Mouse (Mus musculus) MEL (cell line): ENCODE measurements at regions not wholly inside any gene's neighbourhood (a gene's known extent, or its start where the extent isn't known, plus 50 kb on each side); places are given as distances from the start of the nearest gene placed in this dataset.

Experiments
- DNase-seq: peaks from one replicate; pipeline ENCODE4 v3.0.0; 2011; ENCODE audit warnings: low read depth, low spot score
- H3K27ac ChIP-seq: 2 replicates; pipeline ENCODE4 v1.5.1; 2012; ENCODE audit warnings: low read depth, mild to moderate bottlenecking, control low read depth, low read length, moderate library complexity; ENCODE audit not compliant: control insufficient read depth
- H3K27me3 ChIP-seq, 2 experiments: fragments of 150-350 bp in 1 of 2; sonication (generic) in 1 of 2; 2 replicates each; pipeline ENCODE4 v1.6.1; 2012; ENCODE audit warnings: low read length in 2 of 2, mild to moderate bottlenecking in 2 of 2, improper control_type of control experiment in 1 of 2, moderate library complexity in 1 of 2; ENCODE audit not compliant: insufficient read depth in 2 of 2, control insufficient read depth in 1 of 2
- H3K36me3 ChIP-seq, 2 experiments: 2 replicates each; pipeline ENCODE4 v1.6.1; 2012 to 2014; ENCODE audit warnings: low read length in 2 of 2, improper control_type of control experiment in 1 of 2, inconsistent platforms in 1 of 2, mild to moderate bottlenecking in 1 of 2; ENCODE audit not compliant: insufficient read depth in 2 of 2, control insufficient read depth in 1 of 2
- H3K4me1 ChIP-seq, 2 experiments: fragments of 150-350 bp in 1 of 2; sonication (generic) in 1 of 2; 2 replicates each; pipeline ENCODE4 v1.6.1; 2012; ENCODE audit warnings: low read length in 2 of 2, improper control_type of control experiment in 1 of 2, mild to moderate bottlenecking in 1 of 2; ENCODE audit not compliant: insufficient read depth in 2 of 2, control insufficient read depth in 1 of 2
- H3K4me3 ChIP-seq, 2 experiments: fragments of 150-350 bp in 1 of 2; sonication (generic) in 1 of 2; 2 replicates each; pipeline ENCODE4 v1.5.1; 2012; ENCODE audit warnings: low read depth in 2 of 2, low read length in 2 of 2, mild to moderate bottlenecking in 2 of 2, moderate library complexity in 2 of 2, control low read depth in 1 of 2, improper control_type of control experiment in 1 of 2; ENCODE audit not compliant: control insufficient read depth in 1 of 2, insufficient read depth in 1 of 2
- H3K79me2 ChIP-seq: 2 replicates; pipeline ENCODE4 v1.6.1; 2012; ENCODE audit warnings: mild to moderate bottlenecking, low read length, moderate library complexity; ENCODE audit not compliant: control insufficient read depth, poor library complexity, insufficient read depth
- H3K9ac ChIP-seq: 2 replicates; pipeline ENCODE4 v1.6.1; 2012; ENCODE audit warnings: low read depth, mild to moderate bottlenecking, control low read depth, low read length, moderate library complexity; ENCODE audit not compliant: control insufficient read depth, poor library complexity, severe bottlenecking
- H3K9me3 ChIP-seq: fragments of 150-350 bp; sonication (generic); replicated peaks from 2 replicates; pipeline ENCODE4 v1.6.1; 2012; ENCODE audit warnings: mild to moderate bottlenecking, low read length, improper control_type of control experiment, moderate library complexity; ENCODE audit not compliant: insufficient read depth
- BHLHE40 ChIP-seq: IDR thresholded peaks from 2 replicates; pipeline ENCODE4 v1.6.1; 2012; ENCODE audit warnings: low read depth, mild to moderate bottlenecking, inconsistent platforms, low read length, improper control_type of control experiment, borderline replicate concordance
- CHD1 ChIP-seq: IDR thresholded peaks from 2 replicates; pipeline ENCODE4 v1.6.1; 2012; ENCODE audit warnings: low read depth, mild to moderate bottlenecking, inconsistent platforms, low read length, improper control_type of control experiment
- CHD2 ChIP-seq: IDR thresholded peaks from 2 replicates; pipeline ENCODE4 v1.6.1; 2011; ENCODE audit warnings: low read length, improper control_type of control experiment
- E2F4 ChIP-seq: IDR thresholded peaks from 2 replicates; pipeline ENCODE4 v1.6.1; 2011; ENCODE audit warnings: low read depth, low read length, improper control_type of control experiment, borderline replicate concordance
- GABPA ChIP-seq: IDR thresholded peaks from 2 replicates; pipeline ENCODE4 v1.6.1; 2012; ENCODE audit warnings: low read depth, mild to moderate bottlenecking, inconsistent platforms, low read length, improper control_type of control experiment, moderate library complexity
- GATA1 ChIP-seq: IDR thresholded peaks from 2 replicates; pipeline ENCODE4 v1.6.1; 2011; ENCODE audit warnings: low read depth, low read length, improper control_type of control experiment
- HCFC1 ChIP-seq: IDR thresholded peaks from 2 replicates; pipeline ENCODE4 v1.6.1; 2012; ENCODE audit warnings: low read depth, mild to moderate bottlenecking, inconsistent platforms, low read length, improper control_type of control experiment, moderate library complexity
- JUND ChIP-seq: IDR thresholded peaks from 2 replicates; pipeline ENCODE4 v1.6.1; 2011; ENCODE audit warnings: low read depth, mild to moderate bottlenecking, improper control_type of control experiment, low read length
- KAT2A ChIP-seq: conservative IDR thresholded peaks from 2 replicates; pipeline ENCODE4 v1.6.1; 2012; ENCODE audit warnings: low read depth, low read length, improper control_type of control experiment, inconsistent platforms
- MAFK ChIP-seq: IDR thresholded peaks from 2 replicates; pipeline ENCODE4 v1.6.1; 2011; ENCODE audit warnings: low read depth, mild to moderate bottlenecking, low read length, improper control_type of control experiment, borderline replicate concordance
- MAX ChIP-seq: IDR thresholded peaks from 2 replicates; pipeline ENCODE4 v1.6.1; 2011; ENCODE audit warnings: low read length, improper control_type of control experiment
- MEF2A ChIP-seq: IDR thresholded peaks from 2 replicates; pipeline ENCODE4 v1.6.1; 2014; ENCODE audit warnings: low read depth, mild to moderate bottlenecking, inconsistent platforms, low read length, improper control_type of control experiment; ENCODE audit not compliant: poor library complexity, insufficient replicate concordance, severe bottlenecking; ENCODE audit errors: extremely low read depth
- MYB ChIP-seq: IDR thresholded peaks from 2 replicates; pipeline ENCODE4 v1.6.1; 2011; ENCODE audit warnings: mild to moderate bottlenecking, low read depth, low read length, improper control_type of control experiment
- MYC ChIP-seq: IDR thresholded peaks from 2 replicates; pipeline ENCODE4 v1.6.1; 2011; ENCODE audit warnings: low read depth, mild to moderate bottlenecking, low read length, improper control_type of control experiment, moderate library complexity
- NELFE ChIP-seq: IDR thresholded peaks from 2 replicates; pipeline ENCODE4 v1.6.1; 2011; ENCODE audit warnings: low read depth, low read length, improper control_type of control experiment
- NRF1 ChIP-seq: IDR thresholded peaks from 2 replicates; pipeline ENCODE4 v1.6.1; 2014; ENCODE audit warnings: low read depth, mild to moderate bottlenecking, inconsistent platforms, low read length, improper control_type of control experiment, moderate library complexity; ENCODE audit not compliant: poor library complexity, insufficient read depth, severe bottlenecking
- RAD21 ChIP-seq: IDR thresholded peaks from 2 replicates; pipeline ENCODE4 v1.6.1; 2011; ENCODE audit warnings: mild to moderate bottlenecking, low read depth, low read length, improper control_type of control experiment
- SIN3A ChIP-seq: IDR thresholded peaks from 2 replicates; pipeline ENCODE4 v1.6.1; 2012; ENCODE audit warnings: low read length, improper control_type of control experiment, inconsistent platforms
- UBTF ChIP-seq: IDR thresholded peaks from 2 replicates; pipeline ENCODE4 v1.6.1; 2012; ENCODE audit warnings: low read depth, mild to moderate bottlenecking, inconsistent platforms, low read length, improper control_type of control experiment, moderate library complexity, borderline replicate concordance; ENCODE audit not compliant: insufficient read depth
- USF2 ChIP-seq, 2 experiments: IDR thresholded peaks; 2 replicates each; pipeline ENCODE4 v1.6.1; 2011 to 2012; ENCODE audit warnings: improper control_type of control experiment in 2 of 2, low read length in 2 of 2, borderline replicate concordance in 1 of 2, inconsistent platforms in 1 of 2, low read depth in 1 of 2, mild to moderate bottlenecking in 1 of 2; ENCODE audit not compliant: insufficient read depth in 1 of 2
- ZKSCAN1 ChIP-seq: IDR thresholded peaks from 2 replicates; pipeline ENCODE4 v1.6.1; 2012; ENCODE audit warnings: low read depth, mild to moderate bottlenecking, inconsistent platforms, low read length, improper control_type of control experiment, moderate library complexity
- ZMIZ1 ChIP-seq: IDR thresholded peaks from 2 replicates; pipeline ENCODE4 v1.6.1; 2012; ENCODE audit warnings: low read depth, mild to moderate bottlenecking, inconsistent platforms, low read length, improper control_type of control experiment, moderate library complexity

- H3K9me3 ChIP-seq = no peaks in the 10 kb centered on the region
- H3K4me3 ChIP-seq = no peak overlapping the region
- TF ChIP-seq JUND (no peak), NRF1 (no peak), GATA1 (no peak), UBTF (no peak), E2F4 (no peak), MAX (no peak), MYB (no peak), MAFK (no peak), CHD2 (no peak), SIN3A (no peak)
- no peak for DNase-seq
- no peak overlapping the region for H3K27ac ChIP-seq
- H3K9ac ChIP-seq = no peak overlapping the region
- no peaks in the 10 kb centered on the region for H3K79me2 ChIP-seq
- no peaks in the 10 kb centered on the region for H3K36me3 ChIP-seq
- no peaks in the 10 kb centered on the region for H3K27me3 ChIP-seq
- H3K4me1 ChIP-seq = no peaks in the 10 kb centered on the region
These were observed 468.0 kb downstream of the Zfp536 start for GRCm38 (mm10) chr7:37305463-37305862.

GRCm38 (mm10) chr7:37307191-37307590 is 466.2 kb downstream of the Zfp536 start:
- Histone ChIP-seq H3K79me2 (no peaks in the 10 kb centered on the region), H3K4me3 (no peak overlapping the region), H3K4me1 (no peaks in the 10 kb centered on the region), H3K27me3 (no peaks in the 10 kb centered on the region), H3K9me3 (no peaks in the 10 kb centered on the region), H3K27ac (no peak overlapping the region), H3K9ac (no peak overlapping the region), H3K36me3 (no peaks in the 10 kb centered on the region)
- no peak for DNase-seq
- TF ChIP-seq E2F4 (no peak), NRF1 (no peak), KAT2A (no peak), USF2 (IDR thresholded peaks at IDR 0.05; ENCODE audit: borderline replicate concordance in 1 of 2, insufficient read depth in 1 of 2, low read depth in 1 of 2, low read length in 2 of 2) (no peak), HCFC1 (no peak), ZMIZ1 (no peak), NELFE (no peak), MYC (no peak), BHLHE40 (no peak), ZKSCAN1 (no peak), GABPA (no peak), RAD21 (no peak), MEF2A (no peak), MAFK (no peak), MYB (no peak), CHD1 (no peak)
- TF ChIP-seq, all 39 proteins: peak for 0
